Mouse (Mus musculus) CH12.LX (cell line): ENCODE measurements around the gene Robo3. TPM values are rescaled to one million over a fixed set of nuclear protein-coding genes. Genes with fewer than 3 reads are reported as not detected.
A peak's percentile ranks its signal among the peaks of the same experiment; 100 is the strongest.

Experiments
- DNase-seq: peaks from one replicate; pipeline ENCODE4 v3.0.0-alpha.2; 2013; ENCODE audit errors: extremely low read depth
- H3K27ac ChIP-seq: 2 replicates; pipeline ENCODE4 v1.5.1; 2012; ENCODE audit warnings: low read depth, mild to moderate bottlenecking, control low read depth, moderate library complexity; ENCODE audit not compliant: insufficient read depth
- H3K27me3 ChIP-seq: replicated peaks from 2 replicates; pipeline ENCODE3; 2012; ENCODE audit warnings: inconsistent platforms
- H3K36me3 ChIP-seq, 2 experiments: replicated peaks in 1 of 2; 2 replicates each; pipeline versions ENCODE3 to v1.6.1; 2012; ENCODE audit warnings: inconsistent platforms in 1 of 2, low read length in 1 of 2, mild to moderate bottlenecking in 1 of 2, mixed read lengths in 1 of 2, moderate library complexity in 1 of 2; ENCODE audit not compliant: control insufficient read depth in 1 of 2, insufficient read depth in 1 of 2
- H3K4me1 ChIP-seq, 2 experiments: 2 replicates each; pipeline ENCODE4 v1.6.1; 2012; ENCODE audit warnings: inconsistent platforms in 1 of 2, moderate library complexity in 1 of 2; ENCODE audit not compliant: insufficient read depth in 2 of 2, control insufficient read depth in 1 of 2
- H3K4me2 ChIP-seq: 2 replicates; pipeline ENCODE4 v1.6.1; 2012; ENCODE audit warnings: low read depth, mild to moderate bottlenecking, control low read depth; ENCODE audit not compliant: poor library complexity, insufficient read depth, severe bottlenecking
- H3K4me3 ChIP-seq, 3 experiments: fragments of 150-350 bp in 1 of 3; sonication (generic) in 1 of 3; replicated peaks in 1 of 3; 2 replicates each; pipeline versions ENCODE3 to v1.5.1; 2011 to 2012; ENCODE audit warnings: low read depth in 2 of 3, low read length in 2 of 3, mild to moderate bottlenecking in 2 of 3, moderate library complexity in 2 of 3, control low read depth in 1 of 3, improper control_type of control experiment in 1 of 3, inconsistent platforms in 1 of 3, mixed read lengths in 1 of 3; ENCODE audit not compliant: poor library complexity in 1 of 3
- H3K79me2 ChIP-seq: replicated peaks from 2 replicates; pipeline ENCODE4 v1.6.1; 2012; ENCODE audit warnings: mild to moderate bottlenecking, moderate library complexity; ENCODE audit not compliant: control insufficient read depth, poor library complexity, insufficient read depth, severe bottlenecking; ENCODE audit errors: extremely low read depth
- H3K9ac ChIP-seq: 2 replicates; pipeline ENCODE4 v1.6.1; 2012; ENCODE audit warnings: low read depth, mild to moderate bottlenecking, control low read depth, moderate library complexity; ENCODE audit not compliant: insufficient read depth
- H3K9me3 ChIP-seq: replicated peaks from 2 replicates; pipeline ENCODE3; 2012; ENCODE audit warnings: low read length, inconsistent platforms, mixed read lengths
- BHLHE40 ChIP-seq: IDR thresholded peaks from 2 replicates; pipeline ENCODE4 v1.6.1; 2011; ENCODE audit warnings: mild to moderate bottlenecking, low read depth, low read length, improper control_type of control experiment
- CHD1 ChIP-seq: IDR thresholded peaks from 2 replicates; pipeline ENCODE4 v1.6.1; 2012; ENCODE audit warnings: low read depth, low read length, improper control_type of control experiment, inconsistent platforms
- CTCF ChIP-seq, 2 experiments: IDR thresholded peaks in 1 of 2; conservative IDR thresholded peaks in 1 of 2; 2 replicates each; pipeline ENCODE4 v1.5.1; 2011 to 2012; ENCODE audit warnings: low read depth in 2 of 2, low read length in 2 of 2, improper control_type of control experiment in 1 of 2, inconsistent platforms in 1 of 2, mild to moderate bottlenecking in 1 of 2, moderate library complexity in 1 of 2
- E2F4 ChIP-seq: IDR thresholded peaks from 2 replicates; pipeline ENCODE4 v1.6.1; 2011; ENCODE audit warnings: low read depth, low read length, improper control_type of control experiment; ENCODE audit not compliant: insufficient replicate concordance
- ELF1 ChIP-seq: IDR thresholded peaks from 2 replicates; pipeline ENCODE4 v1.6.1; 2014; ENCODE audit warnings: low read depth, mild to moderate bottlenecking, inconsistent platforms, low read length, improper control_type of control experiment
- EP300 ChIP-seq: IDR thresholded peaks from 2 replicates; pipeline ENCODE4 v1.6.1; 2011; ENCODE audit warnings: low read length, improper control_type of control experiment
- GABPA ChIP-seq: IDR thresholded peaks from 2 replicates; pipeline ENCODE4 v1.6.1; 2012; ENCODE audit warnings: low read depth, low read length, improper control_type of control experiment, inconsistent platforms; ENCODE audit not compliant: insufficient replicate concordance
- HCFC1 ChIP-seq: IDR thresholded peaks from 2 replicates; pipeline ENCODE4 v1.6.1; 2012; ENCODE audit warnings: low read depth, mild to moderate bottlenecking, inconsistent platforms, low read length, improper control_type of control experiment
- IRF4 ChIP-seq: IDR thresholded peaks from 2 replicates; pipeline ENCODE4 v1.6.1; 2014; ENCODE audit warnings: low read depth, mild to moderate bottlenecking, inconsistent platforms, low read length, improper control_type of control experiment
- MAX ChIP-seq: IDR thresholded peaks from 2 replicates; pipeline ENCODE4 v1.6.1; 2011; ENCODE audit warnings: low read length, improper control_type of control experiment
- MEF2A ChIP-seq: IDR thresholded peaks from 2 replicates; pipeline ENCODE4 v1.6.1; 2014; ENCODE audit warnings: low read depth, mild to moderate bottlenecking, inconsistent platforms, low read length, improper control_type of control experiment, borderline replicate concordance
- MXI1 ChIP-seq: IDR thresholded peaks from 2 replicates; pipeline ENCODE4 v1.6.1; 2011; ENCODE audit warnings: mild to moderate bottlenecking, low read depth, low read length, improper control_type of control experiment
- MYC ChIP-seq: IDR thresholded peaks from 2 replicates; pipeline ENCODE4 v1.6.1; 2011; ENCODE audit warnings: low read depth, mild to moderate bottlenecking, improper control_type of control experiment, low read length
- NELFE ChIP-seq: IDR thresholded peaks from 2 replicates; pipeline ENCODE4 v1.6.1; 2011; ENCODE audit warnings: low read depth, low read length, improper control_type of control experiment
- NRF1 ChIP-seq: IDR thresholded peaks from 2 replicates; pipeline ENCODE4 v1.6.1; 2014; ENCODE audit warnings: low read depth, mild to moderate bottlenecking, inconsistent platforms, low read length, improper control_type of control experiment, moderate library complexity
- POLR2AphosphoS2 ChIP-seq: IDR thresholded peaks from 2 replicates; pipeline ENCODE4 v1.6.1; 2011; ENCODE audit warnings: low read depth, low read length, improper control_type of control experiment
- RAD21 ChIP-seq: IDR thresholded peaks from 2 replicates; pipeline ENCODE4 v1.6.1; 2011; ENCODE audit warnings: low read depth, mild to moderate bottlenecking, low read length, improper control_type of control experiment, moderate library complexity
- RCOR1 ChIP-seq: conservative IDR thresholded peaks from 2 replicates; pipeline ENCODE4 v1.6.1; 2012; ENCODE audit warnings: low read depth, mild to moderate bottlenecking, inconsistent platforms, low read length, improper control_type of control experiment
- SIN3A ChIP-seq: IDR thresholded peaks from 2 replicates; pipeline ENCODE4 v1.6.1; 2012; ENCODE audit warnings: low read length, improper control_type of control experiment, inconsistent platforms
- TCF12 ChIP-seq: IDR thresholded peaks from 2 replicates; pipeline ENCODE4 v1.6.1; 2014; ENCODE audit warnings: low read depth, mild to moderate bottlenecking, inconsistent platforms, low read length, improper control_type of control experiment
- UBTF ChIP-seq: IDR thresholded peaks from 2 replicates; pipeline ENCODE4 v1.6.1; 2012; ENCODE audit warnings: low read depth, mild to moderate bottlenecking, inconsistent platforms, low read length, improper control_type of control experiment, moderate library complexity
- USF1 ChIP-seq: IDR thresholded peaks from 2 replicates; pipeline ENCODE4 v1.6.1; 2014; ENCODE audit warnings: low read depth, mild to moderate bottlenecking, inconsistent platforms, low read length, improper control_type of control experiment
- ZKSCAN1 ChIP-seq: IDR thresholded peaks from 2 replicates; pipeline ENCODE4 v1.6.1; 2012; ENCODE audit warnings: low read depth, inconsistent platforms, low read length, improper control_type of control experiment, borderline replicate concordance
- dilution Hi-C: fragments of 300-500 bp; cut with MboI; formaldehyde crosslinking; loops from 2 replicates; pipeline ENCODE4 v1.14.3; 2020; ENCODE audit warnings: low sequenced_read_pairs; ENCODE audit not compliant: extremely low pct_unique_long_range_greater_than_20kb, extremely low pct_ligation_motif_present
- in situ Hi-C: fragments of 300-500 bp; cut with MboI; formaldehyde crosslinking; loops from 3 replicates; pipeline ENCODE4 v1.14.3; 2019; ENCODE audit warnings: low sequenced_read_pairs, low pct_ligation_motif_present, low pct_unique_long_range_greater_than_20kb, mixed read lengths
- polyA plus RNA-seq: library from polyadenylated mRNA; unstranded; fragments of >175 nt; gene quantifications from 2 replicates; pipeline ENCODE4 v1.2.1, GENCODE M21; 2012; ENCODE audit warnings: low read depth; ENCODE audit not compliant: insufficient read length
- total RNA-seq, 2 experiments: library from RNA; depleted of rRNA; stranded (reverse); fragments of 300-350 nt in 1 of 2; fragments of >200 nt in 1 of 2; gene quantifications; 2 replicates each; pipeline ENCODE4 v1.2.3; 2012 to 2014

Robo3 gene
- total and polyA plus RNA-seq, 3 experiments = 0.41 to 0.76 (median 0.59) TPM

DNA sequence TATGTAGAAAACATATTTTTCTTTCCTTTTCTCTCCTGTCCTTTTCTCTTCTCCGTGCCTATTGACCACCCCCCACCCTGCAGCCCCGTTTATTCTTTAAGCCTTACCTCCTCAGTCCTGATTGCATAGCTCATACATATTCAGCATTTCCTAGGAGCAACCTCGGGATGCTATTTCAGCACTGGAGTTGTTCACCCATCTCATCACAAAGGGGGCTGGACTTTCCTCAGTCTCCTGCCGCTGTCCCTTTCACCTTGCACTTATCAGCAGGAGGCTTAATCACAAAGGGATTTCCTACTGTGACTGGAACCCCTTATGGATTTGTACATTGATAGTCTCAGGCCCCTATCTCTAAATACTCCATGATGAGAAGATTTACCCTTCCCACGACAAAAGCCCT, 19.4 kb upstream of the Robo3 start:
- no peak overlapping the region for H3K4me3 ChIP-seq
- TF ChIP-seq BHLHE40 = no peak
- TF ChIP-seq EP300 = no peak
- TF ChIP-seq TCF12 = no peak
- no peak for TF ChIP-seq UBTF
- TF ChIP-seq USF1 = no peak
- TF ChIP-seq NRF1 = no peak
- TF ChIP-seq CHD1 = no peak
- no peak for TF ChIP-seq MXI1
- no peak for TF ChIP-seq NELFE
- TF ChIP-seq GABPA = no peak
- no peak for TF ChIP-seq HCFC1
- no peak for TF ChIP-seq MEF2A
- TF ChIP-seq MAX = no peak
- no peak for TF ChIP-seq CTCF (conservative IDR thresholded peaks at IDR 0.05 in 1 of 2, IDR thresholded peaks at IDR 0.05 in 1 of 2; ENCODE audit: low read depth in 2 of 2, low read length in 2 of 2)
- TF ChIP-seq RAD21 = no peak
- no peak for TF ChIP-seq RCOR1
- H3K27me3 ChIP-seq = peaks cover 15% of the 10 kb centered on the region
- no peaks in the 10 kb centered on the region for H3K36me3 ChIP-seq
- peaks cover 0 to 12% of the 10 kb centered on the region in 2 experiments; a peak in 2 of 4 replicates for H3K4me1 ChIP-seq
- in situ Hi-C loops = no loop called here
- H3K27ac ChIP-seq = no peak overlapping the region
- dilution Hi-C loops = no loop called here
- DNase-seq = no peak
- no peaks in the 10 kb centered on the region for H3K9me3 ChIP-seq
- 0 out of 2 replicates have a peak overlapping the region, but pooled peaks have one; percentile 15 for H3K4me2 ChIP-seq
- no peaks in the 10 kb centered on the region for H3K79me2 ChIP-seq
- no peak overlapping the region for H3K9ac ChIP-seq

DNA sequence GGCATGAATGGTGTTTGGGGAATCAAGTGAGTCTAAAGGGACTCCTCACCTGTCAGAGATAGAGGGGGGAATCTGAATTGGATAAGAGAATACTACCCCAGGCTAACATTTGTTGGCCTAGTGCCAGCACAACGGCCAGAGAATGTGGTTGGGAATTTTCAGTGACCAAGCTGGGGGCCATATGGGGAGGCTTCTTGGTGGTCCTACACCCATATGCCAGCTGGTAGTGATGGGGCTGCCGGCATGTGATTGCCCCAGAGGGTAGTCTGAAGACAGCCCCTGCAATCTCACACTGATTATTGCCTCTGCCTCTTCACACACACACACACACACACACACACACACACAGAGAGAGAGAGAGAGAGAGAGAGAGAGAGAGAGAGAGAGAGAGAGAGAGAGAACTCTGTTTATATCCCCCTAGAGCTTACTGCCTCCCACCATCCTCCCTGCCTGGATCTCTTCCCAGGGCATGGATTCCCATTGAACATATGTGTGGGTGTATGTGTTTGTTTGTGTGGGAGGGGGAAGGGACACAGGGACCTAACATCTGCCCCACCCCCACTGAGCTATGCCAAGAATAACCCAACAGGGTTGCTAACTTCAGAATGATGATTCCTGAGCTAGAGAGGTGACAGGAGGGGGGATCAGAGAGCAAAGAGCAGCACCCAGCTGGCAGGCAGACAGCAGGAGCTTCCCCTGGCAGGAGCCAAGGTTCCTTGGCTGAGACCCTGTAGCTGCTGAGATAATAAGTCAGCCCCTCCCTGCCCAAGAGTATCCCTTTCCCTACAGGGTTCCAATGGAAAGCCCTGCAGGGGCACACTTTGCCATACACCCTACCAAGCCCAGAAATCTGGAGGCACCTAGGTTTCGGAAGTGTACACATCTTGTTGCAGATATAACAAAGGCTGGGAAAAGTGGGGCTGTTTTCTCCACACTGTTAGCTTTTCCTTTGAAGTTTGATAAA, 5.0 kb upstream of the Robo3 start:
- Histone ChIP-seq H3K4me1 (0 out of 4 replicates have a peak, but pooled peaks cover 0 to 5% of the 10 kb centered on the region in 2 experiments), H3K4me3 (no peak overlapping the region), H3K27me3 (peaks cover 17% of the 10 kb centered on the region), H3K27ac (no peak overlapping the region), H3K9me3 (no peaks in the 10 kb centered on the region), H3K4me2 (no peak overlapping the region), H3K79me2 (no peaks in the 10 kb centered on the region), H3K36me3 (no peaks in the 10 kb centered on the region), H3K9ac (no peak overlapping the region)
- dilution Hi-C loops = no loop called here
- no peak for DNase-seq
- no peak for TF ChIP-seq SIN3A
- no peak for TF ChIP-seq POLR2AphosphoS2
- no peak for TF ChIP-seq IRF4
- no peak for TF ChIP-seq USF1
- TF ChIP-seq ZKSCAN1 = no peak
- TF ChIP-seq NELFE = no peak
- TF ChIP-seq ELF1 = no peak
- TF ChIP-seq MYC = no peak
- TF ChIP-seq EP300 = no peak
- no peak for TF ChIP-seq E2F4
- no peak for TF ChIP-seq MEF2A
- TF ChIP-seq BHLHE40 = no peak
- no peak for TF ChIP-seq MAX
- TF ChIP-seq, all 38 proteins: peak for 0
- in situ Hi-C loops = no loop called here
